13 mouse cellular contexts compared by ENCODE assay signal in genomic region chr11:53642744-53643279, GRCm38 (mm10). TPM values are rescaled to one million over a fixed set of nuclear protein-coding genes. Genes with fewer than 3 reads are reported as not detected.
DNase-seq lines count a peak whose midpoint lies in the region; ATAC-seq and TF ChIP-seq lines count a peak whose summit lies in the region.
"Had no signal": no experiment of that assay in that cellular context is flagged by ENCODE, and none has a peak within 500 bp of the region (broad histone marks: within the 10 kb centered on the region; RNA-seq: fewer than 3 reads in every experiment).

No protein-coding gene starts in this region.

- no peaks in the 10 kb centered on the region for H3K36me3 ChIP-seq in heart, embryonic 10.5 days
- H3K36me3 ChIP-seq in lung, postnatal 0 days (ENCODE audit: insufficient read depth, low read length), result no peaks in the 10 kb centered on the region
- H3K36me3 ChIP-seq in G1E (replicated peaks), result peaks cover 13% of the 10 kb centered on the region
- no peaks in the 10 kb centered on the region for H3K36me3 ChIP-seq in small intestine, adult 2 months (ENCODE audit: control insufficient read depth, insufficient read depth, low read length)
- H3K36me3 ChIP-seq: heart, embryonic 13.5 days; hindbrain, embryonic 12.5 days; liver, embryonic 15.5 days had no signal

- no peak overlapping the region for H3K9ac ChIP-seq in lung, postnatal 0 days (replicated peaks; ENCODE audit: low read depth)
- H3K9ac ChIP-seq: heart, embryonic 13.5 days; hindbrain, embryonic 12.5 days; liver, embryonic 15.5 days had no signal

- H3K4me1 ChIP-seq in heart, embryonic 10.5 days, result peaks cover 15% of the 10 kb centered on the region; the same call in 1 of the 2 replicates
- no peaks in the 10 kb centered on the region for H3K4me1 ChIP-seq in lung, postnatal 0 days (ENCODE audit: insufficient read depth, low read depth, low read length)
- peaks cover 75% of the 10 kb centered on the region for H3K4me1 ChIP-seq in G1E (ENCODE audit: insufficient read depth, low read depth, low read length)
- no peaks in the 10 kb centered on the region for H3K4me1 ChIP-seq in small intestine, adult 2 months (ENCODE audit: control insufficient read depth, insufficient read depth, insufficient read length, low read length)
- H3K4me1 ChIP-seq: hindbrain, embryonic 12.5 days; liver, embryonic 15.5 days had no signal

- peak overlapping the region; percentile 13; the same call in 1 of the 2 replicates for H3K27ac ChIP-seq in heart, embryonic 10.5 days
- H3K27ac ChIP-seq in lung, postnatal 0 days (ENCODE audit: low read length), result no peak overlapping the region
- no peak overlapping the region for H3K27ac ChIP-seq in small intestine, adult 2 months (ENCODE audit: insufficient read depth, low read depth, low read length)
- H3K27ac ChIP-seq: heart, embryonic 13.5 days; hindbrain, embryonic 12.5 days; liver, embryonic 15.5 days had no signal

- no peak overlapping the region for H3K4me2 ChIP-seq in lung, postnatal 0 days (replicated peaks; ENCODE audit: low read depth, low read length)
- H3K4me2 ChIP-seq: heart, embryonic 13.5 days; hindbrain, embryonic 12.5 days; liver, embryonic 15.5 days had no signal

- 59% methylated on average over 12 of the region's 12 CpGs for WGBS in heart, embryonic 10.5 days
- WGBS in lung, postnatal 0 days, result 73% methylated on average over 12 of the region's 12 CpGs
- 75% methylated on average over 12 of the region's 12 CpGs for WGBS in small intestine, adult 2 months

- H3K9me3 ChIP-seq in heart, embryonic 10.5 days, result no peaks in the 10 kb centered on the region
- H3K9me3 ChIP-seq in lung, postnatal 0 days (ENCODE audit: low read length), result no peaks in the 10 kb centered on the region
- H3K9me3 ChIP-seq in G1E (replicated peaks), result no peaks in the 10 kb centered on the region; the same call in 1 of the 2 replicates
- H3K9me3 ChIP-seq: heart, embryonic 13.5 days; hindbrain, embryonic 12.5 days; liver, embryonic 15.5 days had no signal

- no peak for ATAC-seq in lung, postnatal 0 days
- ATAC-seq in G1E (ENCODE audit: extremely low read depth, insufficient number of reproducible peaks, low FRiP score, poor library complexity, severe bottlenecking), result peak; percentile 74
- ATAC-seq: activated CD4-positive, CD25-positive, alpha-beta regulatory T cell, adult 4 months had no signal

- no peak for TF ChIP-seq EP300 in lung, postnatal 0 days (IDR thresholded peaks at IDR 0.05)

- TF ChIP-seq POLR2A in small intestine, adult 2 months (IDR thresholded peaks at IDR 0.05; ENCODE audit: low read depth, low read length), result no peak

- TF ChIP-seq CTCF in lung, postnatal 0 days (IDR thresholded peaks at IDR 0.05), result peak; percentile 33
- TF ChIP-seq CTCF in G1E (IDR thresholded peaks at IDR 0.05; ENCODE audit: low read depth, low read length), result peak; percentile 84
- TF ChIP-seq CTCF in small intestine, adult 2 months (IDR thresholded peaks at IDR 0.05; ENCODE audit: extremely low read depth, insufficient read length, insufficient replicate concordance, low read depth, low read length), result peak; percentile 21; the same call in 1 of the 2 replicates

- no peak for DNase-seq in heart, embryonic 10.5 days (ENCODE audit: low spot score)
- DNase-seq in heart, adult 9 months (ENCODE audit: low spot score in 2 of 2), result no peak
- no peak for DNase-seq in lung, postnatal 0 days (ENCODE audit: low spot score)
- no peak for DNase-seq in lung, postnatal 4 days
- DNase-seq in G1E (ENCODE audit: low spot score), result no peak
- DNase-seq in right cerebral cortex, adult 2 months (ENCODE audit: low spot score in 2 of 2), result no peak
- DNase-seq in layer of hippocampus, postnatal 14 days (ENCODE audit: low spot score in 2 of 2), result no peak

- no peak overlapping the region for H3K4me3 ChIP-seq in heart, embryonic 10.5 days
- no peak overlapping the region for H3K4me3 ChIP-seq in lung, postnatal 0 days (ENCODE audit: low read depth, low read length)
- peak overlapping the region; percentile 24; the same call in 1 of the 2 replicates for H3K4me3 ChIP-seq in G1E (ENCODE audit: low read depth, low read length)
- H3K4me3 ChIP-seq in small intestine, adult 2 months (ENCODE audit: low read depth, low read length), result no peak overlapping the region
- H3K4me3 ChIP-seq: heart, embryonic 13.5 days; hindbrain, embryonic 12.5 days; liver, embryonic 15.5 days had no signal

- peaks cover 1% of the 10 kb centered on the region; the same call in 1 of the 2 replicates for H3K27me3 ChIP-seq in heart, embryonic 10.5 days (ENCODE audit: insufficient read depth, poor library complexity, severe bottlenecking)
- H3K27me3 ChIP-seq in lung, postnatal 0 days (replicated peaks; ENCODE audit: insufficient read depth, low read length), result no peaks in the 10 kb centered on the region
- H3K27me3 ChIP-seq in G1E (ENCODE audit: insufficient read depth, low read length), result no peaks in the 10 kb centered on the region
- H3K27me3 ChIP-seq in small intestine, adult 2 months (ENCODE audit: control insufficient read depth, insufficient read depth, low read length), result peaks cover 2% of the 10 kb centered on the region; the same call in 1 of the 2 replicates

RNA-seq across cellular contexts. Expression of gene Il13, which starts 8.3 kb away (rescaled TPM):
- not detected in 2 replicates for polyA plus RNA-seq in heart, embryonic 10.5 days (2016; fragmentation: Nextera tagmentation; extraction: Ambion mirVana)
- polyA plus RNA-seq in lung, postnatal 0 days (2015; fragmentation: Nextera tagmentation; extraction: Ambion mirVana), result not detected in 2 replicates
- total RNA-seq in G1E (2014; fragmentation: Nextera tagmentation) (0.63 TPM in 1 of 2 replicates, not detected in the other), G1E (2017) (3.2 and 4.7 TPM in 2 replicates)
- polyA plus RNA-seq in G1E (2012), result not detected in 2 replicates
- polyA plus RNA-seq in small intestine, adult 2 months (2012; rRNA removed), result 0.30 and 0.41 TPM in 2 replicates
- total RNA-seq in layer of hippocampus, postnatal 14 days (2021), result not detected
- polyA plus RNA-seq: activated CD4-positive, CD25-positive, alpha-beta regulatory T cell, adult 4 months; heart, embryonic 13.5 days; hindbrain, embryonic 12.5 days; kidney, embryonic 16.5 days; liver, embryonic 15.5 days had no signal

RNA-seq across cellular contexts. Expression of gene Il4, which starts 24.3 kb away (rescaled TPM):
- polyA plus RNA-seq in heart, embryonic 10.5 days (2016; fragmentation: Nextera tagmentation; extraction: Ambion mirVana), result 0.39 and 0.72 TPM in 2 replicates
- 0.64 and 0.79 TPM in 2 replicates for polyA plus RNA-seq in lung, postnatal 0 days (2015; fragmentation: Nextera tagmentation; extraction: Ambion mirVana)
- total RNA-seq in G1E (2014; fragmentation: Nextera tagmentation) (35.8 and 40.6 TPM in 2 replicates), G1E (2017) (87.7 and 99.1 TPM in 2 replicates)
- polyA plus RNA-seq in G1E (2012), result 0.43 and 1.0 TPM in 2 replicates
- polyA plus RNA-seq in small intestine, adult 2 months (2012; rRNA removed), result not detected in 2 replicates
- total RNA-seq in layer of hippocampus, postnatal 14 days (2021), result not detected

Comparison
In these comparisons a context has a peak if more than half of its experiments do, and no peak if none do; other contexts are left out.
1. CTCF ChIP-seq: peak in every context shown above with its lines; median percentile 84 in G1E; 33 in lung, postnatal 0 days; 21 in small intestine, adult 2 months.